Mouse (Mus musculus) heart, postnatal 0 days (tissue): ENCODE measurements around the gene Camkmt. TPM values are rescaled to one million over a fixed set of nuclear protein-coding genes. Genes with fewer than 3 reads are reported as not detected.

Source experiments
- ATAC-seq: fragments of 200-750 bp; cut with Nextera tagmentation; 2 replicates; pipeline ENCODE4 v1.8.0; 2017; ENCODE audit warnings: low read depth, moderate number of reproducible peaks, moderate library complexity; ENCODE audit not compliant: insufficient read depth
- DNase-seq: peaks from one replicate; pipeline ENCODE4 v3.0.0-alpha.2; 2016; ENCODE audit warnings: low spot score
- H3K27ac ChIP-seq: fragments of 300-500 bp; sonication (generic); 2 replicates; pipeline ENCODE4 v1.5.1; 2014; ENCODE audit warnings: low read depth, mild to moderate bottlenecking
- H3K27me3 ChIP-seq: fragments of 300-500 bp; sonication (generic); 2 replicates; pipeline ENCODE4 v1.6.1; 2014; ENCODE audit warnings: low read length, mixed read lengths; ENCODE audit not compliant: control insufficient read depth, insufficient read depth
- H3K36me3 ChIP-seq: fragments of 300-500 bp; sonication (generic); replicated peaks from 2 replicates; pipeline ENCODE4 v1.6.1; 2014; ENCODE audit warnings: low read length, mixed read lengths; ENCODE audit not compliant: control insufficient read depth, insufficient read depth
- H3K4me1 ChIP-seq: fragments of 300-500 bp; sonication (generic); 2 replicates; pipeline ENCODE4 v1.6.1; 2014; ENCODE audit warnings: antibody characterized with exemption; ENCODE audit not compliant: control insufficient read depth, insufficient read depth
- H3K4me2 ChIP-seq: fragments of 300-500 bp; sonication (generic); 2 replicates; pipeline ENCODE4 v1.6.1; 2014; ENCODE audit warnings: low read depth, mild to moderate bottlenecking, low read length, moderate library complexity
- H3K4me3 ChIP-seq: fragments of 300-500 bp; sonication (generic); 2 replicates; pipeline ENCODE4 v1.5.1; 2014; ENCODE audit warnings: low read depth, low read length
- H3K9ac ChIP-seq: fragments of 300-500 bp; sonication (generic); replicated peaks from 2 replicates; pipeline ENCODE4 v1.6.1; 2014; ENCODE audit warnings: low read depth, low read length, mixed read lengths
- H3K9me3 ChIP-seq: fragments of 300-500 bp; sonication (generic); replicated peaks from 2 replicates; pipeline ENCODE4 v1.6.1; 2016; ENCODE audit warnings: low read length; ENCODE audit not compliant: control insufficient read depth
- CTCF ChIP-seq: IDR thresholded peaks from 2 replicates; pipeline ENCODE4 v1.5.1; 2016; ENCODE audit warnings: antibody characterized with exemption, control low read depth, low read depth
- EP300 ChIP-seq: IDR thresholded peaks from 2 replicates; pipeline ENCODE4 v1.6.1; 2016; ENCODE audit warnings: antibody characterized with exemption, low read depth
- WGBS: fragments of 180-500 bp; shearing (Covaris S2); extraction: QIAGEN DNeasy Blood & Tissue Kit; methylation state at CpG from one replicate; pipeline ENCODE4 v1.1.7; 2014; 5-methylcytosine and 5-hydroxymethylcytosine counted together
- polyA plus RNA-seq: library from polyadenylated mRNA; unstranded; fragments of >200 nt; fragmentation: Nextera tagmentation; extraction: Ambion mirVana; gene quantifications from 2 replicates; pipeline ENCODE4 v1.2.1, GENCODE M21; 2015
- total RNA-seq: library from RNA; depleted of rRNA; stranded (reverse); fragments of >200 nt; gene quantifications from 2 replicates; pipeline ENCODE4 v1.2.3, GENCODE M21; 2014; ENCODE audit warnings: low replicate concordance

Gene Camkmt
- total and polyA plus RNA-seq, 2 experiments from 2014 or later, result 1.7 to 3.4 TPM

- TF ChIP-seq EP300, result no peak
- TF ChIP-seq CTCF, result no peak
- no peaks in the 10 kb centered on the region for H3K27me3 ChIP-seq
- H3K9ac ChIP-seq, result no peak overlapping the region
- ATAC-seq (no peak), DNase-seq (no peak)
- H3K4me2 ChIP-seq, result no peak overlapping the region
- peaks cover 5% of the 10 kb centered on the region; the same call in 1 of the 2 replicates for H3K36me3 ChIP-seq
- no peak overlapping the region for H3K4me3 ChIP-seq
- H3K4me1 ChIP-seq, result no peaks in the 10 kb centered on the region
- peaks cover 6% of the 10 kb centered on the region; the same call in 1 of the 2 replicates for H3K9me3 ChIP-seq
- WGBS, result 42% methylated on average over 2 of the region's 2 CpGs
- no peak overlapping the region for H3K27ac ChIP-seq
These were observed 13.0 kb downstream of the Camkmt start for GRCm38 (mm10) chr17:85103310-85103709.

- Histone ChIP-seq H3K4me1 (no peaks in the 10 kb centered on the region), H3K27ac (no peak overlapping the region), H3K9ac (no peak overlapping the region), H3K9me3 (no peaks in the 10 kb centered on the region), H3K4me3 (no peak overlapping the region), H3K36me3 (no peaks in the 10 kb centered on the region), H3K27me3 (no peaks in the 10 kb centered on the region), H3K4me2 (no peak overlapping the region)
- TF ChIP-seq EP300 (no peak), CTCF (no peak)
- 95% methylated on average over 1 of the region's 1 CpGs for WGBS
- ATAC-seq (no peak), DNase-seq (no peak)
These were observed 20.3 kb downstream of the Camkmt start for GRCm38 (mm10) chr17:85110640-85111039.

- ATAC-seq, result no peak
- Histone ChIP-seq H3K36me3 (no peaks in the 10 kb centered on the region), H3K4me3 (no peak overlapping the region), H3K9me3 (no peaks in the 10 kb centered on the region), H3K27me3 (no peaks in the 10 kb centered on the region), H3K9ac (no peak overlapping the region), H3K4me1 (no peaks in the 10 kb centered on the region), H3K27ac (no peak overlapping the region), H3K4me2 (no peak overlapping the region)
- peak; percentile 19; the same call in 1 of the 2 replicates for TF ChIP-seq CTCF
- no peak for TF ChIP-seq EP300
- 82% methylated on average over 8 of the region's 8 CpGs for WGBS
- DNase-seq, result no peak
These were observed 23.1 kb downstream of the Camkmt start for GRCm38 (mm10) chr17:85113441-85113840.

GRCm38 (mm10) chr17:85116643-85117042 is 26.3 kb downstream of the Camkmt start:
- no peak for ATAC-seq
- Histone ChIP-seq H3K9ac (no peak overlapping the region), H3K4me2 (no peak overlapping the region), H3K27me3 (no peaks in the 10 kb centered on the region), H3K4me3 (no peak overlapping the region), H3K9me3 (no peaks in the 10 kb centered on the region), H3K27ac (no peak overlapping the region), H3K4me1 (peaks cover 10% of the 10 kb centered on the region), H3K36me3 (no peaks in the 10 kb centered on the region)
- WGBS, result 28% methylated on average over 4 of the region's 4 CpGs
- TF ChIP-seq EP300 (no peak), CTCF (peak; percentile 70)
- DNase-seq, result peak; percentile 14

GRCm38 (mm10) chr17:85138393-85138792 is 48.0 kb downstream of the Camkmt start:
- Histone ChIP-seq H3K27ac (no peak overlapping the region), H3K4me3 (no peak overlapping the region), H3K36me3 (no peaks in the 10 kb centered on the region), H3K4me2 (no peak overlapping the region), H3K9ac (no peak overlapping the region), H3K27me3 (no peaks in the 10 kb centered on the region), H3K4me1 (no peaks in the 10 kb centered on the region), H3K9me3 (no peaks in the 10 kb centered on the region)
- TF ChIP-seq CTCF, result no peak
- no peak for TF ChIP-seq EP300
- 78% methylated on average over 1 of the region's 1 CpGs for WGBS
- ATAC-seq (no peak), DNase-seq (no peak)

- TF ChIP-seq CTCF (no peak), EP300 (no peak)
- no peak for ATAC-seq
- H3K4me2 ChIP-seq, result no peak overlapping the region
- no peaks in the 10 kb centered on the region for H3K27me3 ChIP-seq
- H3K4me1 ChIP-seq, result no peaks in the 10 kb centered on the region
- no peak for DNase-seq
- no peaks in the 10 kb centered on the region for H3K9me3 ChIP-seq
- 78% methylated on average over 3 of the region's 3 CpGs for WGBS
- no peak overlapping the region for H3K27ac ChIP-seq
- H3K36me3 ChIP-seq, result no peaks in the 10 kb centered on the region
- no peak overlapping the region for H3K9ac ChIP-seq
- H3K4me3 ChIP-seq, result no peak overlapping the region
These were observed 51.3 kb downstream of the Camkmt start for GRCm38 (mm10) chr17:85141621-85142020.
